Mouse (Mus musculus) embryonic facial prominence, embryonic 14.5 days (tissue): ENCODE measurements around the gene Sec61a2. TPM values are rescaled to one million over a fixed set of nuclear protein-coding genes. Genes with fewer than 3 reads are reported as not detected.

Experiments used
- ATAC-seq: fragments of 200-750 bp; cut with Nextera tagmentation; 2 replicates; pipeline ENCODE4 v1.8.0; 2017; ENCODE audit warnings: low read depth, moderate number of reproducible peaks, moderate TSS enrichment
- DNase-seq: peaks from one replicate; pipeline ENCODE4 v3.0.0-alpha.2; 2015; ENCODE audit warnings: low spot score
- H3K27ac ChIP-seq: fragments of 300-500 bp; sonication (generic); replicated peaks from 2 replicates; pipeline ENCODE4 v1.5.1; 2014; ENCODE audit warnings: low read depth, mild to moderate bottlenecking, low read length, moderate library complexity
- H3K27me3 ChIP-seq: fragments of 300-500 bp; sonication (generic); replicated peaks from 2 replicates; pipeline ENCODE4 v1.6.1; 2014; ENCODE audit warnings: low read length; ENCODE audit not compliant: control insufficient read depth, insufficient read depth
- H3K36me3 ChIP-seq: fragments of 300-500 bp; sonication (generic); 2 replicates; pipeline ENCODE4 v1.6.1; 2014; ENCODE audit warnings: low read length, mixed read lengths; ENCODE audit not compliant: control insufficient read depth, insufficient read depth
- H3K4me1 ChIP-seq: fragments of 300-500 bp; sonication (generic); 2 replicates; pipeline ENCODE4 v1.6.1; 2014; ENCODE audit warnings: antibody characterized with exemption, low read length; ENCODE audit not compliant: control insufficient read depth, insufficient read depth
- H3K4me2 ChIP-seq: fragments of 300-500 bp; sonication (generic); 2 replicates; pipeline ENCODE4 v1.6.1; 2014; ENCODE audit warnings: low read depth, mild to moderate bottlenecking, low read length, moderate library complexity, mixed read lengths
- H3K4me3 ChIP-seq: fragments of 300-500 bp; sonication (generic); 2 replicates; pipeline ENCODE4 v1.5.1; 2014; ENCODE audit warnings: low read depth, mild to moderate bottlenecking, low read length
- H3K9ac ChIP-seq: fragments of 300-500 bp; sonication (generic); 2 replicates; pipeline ENCODE4 v1.6.1; 2014; ENCODE audit warnings: low read depth, mild to moderate bottlenecking, low read length, moderate library complexity, mixed read lengths
- H3K9me3 ChIP-seq: fragments of 300-500 bp; sonication (generic); 2 replicates; pipeline ENCODE4 v1.6.1; 2016; ENCODE audit warnings: low read length; ENCODE audit not compliant: control insufficient read depth
- WGBS: fragments of 180-500 bp; shearing (Covaris S2); extraction: QIAGEN DNeasy Blood & Tissue Kit; methylation state at CpG from one replicate; pipeline ENCODE4 v1.1.7; 2014; 5-methylcytosine and 5-hydroxymethylcytosine counted together
- polyA plus RNA-seq: library from polyadenylated mRNA; unstranded; fragments of >200 nt; fragmentation: Nextera tagmentation; extraction: Ambion mirVana; gene quantifications from 2 replicates; pipeline ENCODE4 v1.2.1, GENCODE M21; 2014

The Sec61a2 gene
- polyA plus RNA-seq, 1 experiment from 2014 or later = 69.4 TPM

DNA sequence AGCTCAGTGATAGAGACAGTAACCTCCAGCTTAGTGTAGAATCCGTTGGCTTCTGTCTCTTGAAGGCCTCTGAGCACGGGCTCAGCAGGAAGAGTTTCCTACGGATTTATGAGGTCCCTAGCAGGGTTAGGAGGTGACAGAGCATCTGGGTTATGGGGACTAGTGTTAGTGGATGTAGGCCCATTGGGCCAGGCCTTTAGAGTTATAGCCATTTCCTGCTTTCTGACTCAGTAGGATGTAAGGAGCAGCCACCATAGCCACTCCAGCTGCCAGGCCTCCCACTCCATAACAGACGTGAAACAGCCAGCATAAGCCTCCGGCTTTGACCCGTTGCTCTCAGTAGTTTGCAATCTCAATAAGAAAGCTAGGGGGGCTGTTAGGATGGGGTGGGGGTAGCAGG, 40.8 kb upstream of the Sec61a2 start:
- H3K9ac ChIP-seq = no peak overlapping the region
- no peaks in the 10 kb centered on the region for H3K9me3 ChIP-seq
- H3K4me1 ChIP-seq = no peaks in the 10 kb centered on the region; the same call in 1 of the 2 replicates
- no peaks in the 10 kb centered on the region for H3K36me3 ChIP-seq
- no peak overlapping the region for H3K4me2 ChIP-seq
- H3K4me3 ChIP-seq = no peak overlapping the region
- H3K27ac ChIP-seq = no peak overlapping the region
- no peak for DNase-seq
- no peaks in the 10 kb centered on the region for H3K27me3 ChIP-seq
- no peak for ATAC-seq
- 77% methylated on average over 6 of the region's 6 CpGs for WGBS

DNA sequence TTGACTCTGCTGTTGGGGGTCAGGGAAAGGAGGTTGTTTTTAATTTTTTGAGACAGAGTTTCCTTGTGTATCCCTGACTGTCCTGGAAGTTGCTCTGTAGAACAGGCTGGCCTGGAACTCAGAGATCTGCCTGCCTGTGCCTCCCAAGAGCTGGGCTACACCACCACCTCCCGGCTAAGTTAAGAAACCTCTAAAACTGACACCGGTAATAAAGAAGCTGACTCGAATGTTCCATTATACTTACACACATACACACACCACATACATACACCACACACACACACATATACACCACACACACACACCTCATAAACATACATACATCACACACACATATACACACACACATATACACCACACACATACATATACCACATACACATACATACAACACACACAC, 39.7 kb upstream of the Sec61a2 start:
- no peak overlapping the region for H3K4me2 ChIP-seq
- H3K27me3 ChIP-seq = no peaks in the 10 kb centered on the region
- no peak overlapping the region for H3K9ac ChIP-seq
- ATAC-seq (no peak), DNase-seq (no peak)
- 89% methylated on average over 3 of the region's 3 CpGs for WGBS
- no peak overlapping the region for H3K4me3 ChIP-seq
- no peaks in the 10 kb centered on the region for H3K9me3 ChIP-seq
- H3K36me3 ChIP-seq = peaks cover 10% of the 10 kb centered on the region; the same call in 1 of the 2 replicates
- H3K27ac ChIP-seq = no peak overlapping the region
- H3K4me1 ChIP-seq = no peaks in the 10 kb centered on the region

DNA sequence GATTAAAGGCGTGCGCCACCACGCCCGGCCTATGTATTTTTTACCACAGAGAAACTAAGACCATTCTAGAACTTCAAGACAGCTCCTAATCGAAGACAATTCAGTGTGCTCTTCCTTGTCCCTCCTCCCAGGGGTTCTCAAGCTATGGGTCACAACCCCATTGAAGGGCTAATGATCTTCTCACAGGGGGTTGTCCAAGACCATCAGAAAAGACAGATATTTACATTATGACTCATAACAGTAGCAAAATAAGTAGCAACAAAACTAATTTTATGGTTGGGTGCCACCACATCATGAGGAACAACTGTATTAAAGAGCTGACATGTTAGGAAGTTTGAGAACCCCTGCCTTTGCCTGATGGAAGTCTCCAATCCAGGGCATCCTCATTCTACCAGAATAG, 36.7 kb upstream of the Sec61a2 start:
- ATAC-seq = no peak
- H3K27ac ChIP-seq = no peak overlapping the region

DNA sequence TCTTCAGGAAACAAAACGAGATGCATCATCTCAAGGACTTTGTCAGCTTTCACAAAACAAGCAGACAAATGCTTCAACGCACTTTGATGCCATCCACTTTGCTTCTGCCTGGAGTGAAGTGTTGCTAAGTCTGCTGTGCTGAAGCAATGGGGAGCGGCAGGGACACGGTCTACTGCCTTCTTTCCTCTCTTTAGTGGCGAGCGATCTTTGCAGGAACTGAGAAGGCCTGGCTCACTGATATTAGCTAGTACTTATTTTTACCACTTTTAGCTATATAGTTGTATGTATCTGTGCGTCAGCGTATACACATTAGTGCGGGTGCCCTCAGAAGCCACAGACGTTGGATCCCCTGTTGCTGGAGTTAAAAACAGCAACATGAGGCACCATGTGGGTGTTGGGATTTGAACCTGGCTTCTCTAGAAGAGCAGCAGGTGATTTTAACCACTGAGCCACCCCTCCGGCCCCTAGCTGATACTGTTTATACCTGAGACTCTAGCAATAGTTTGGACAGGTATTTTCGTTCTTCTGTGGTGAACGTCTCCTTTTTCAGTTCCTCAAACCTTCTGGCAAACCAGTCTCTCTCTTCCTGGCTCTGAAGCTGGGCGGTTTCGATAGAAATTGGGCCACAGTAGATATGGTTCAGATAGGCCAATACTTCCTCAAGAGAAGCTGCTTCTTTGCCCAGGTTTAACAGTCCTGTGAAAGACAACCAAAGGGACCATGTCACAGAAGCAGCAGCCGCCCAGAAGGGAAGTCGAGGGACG, 35.2 kb upstream of the Sec61a2 start:
- Histone ChIP-seq H3K36me3 (peaks cover 28% of the 10 kb centered on the region), H3K4me2 (no peak overlapping the region), H3K9me3 (no peaks in the 10 kb centered on the region), H3K27me3 (no peaks in the 10 kb centered on the region), H3K4me1 (no peaks in the 10 kb centered on the region), H3K27ac (no peak overlapping the region), H3K4me3 (no peak overlapping the region), H3K9ac (no peak overlapping the region)
- WGBS = 91% methylated on average over 18 of the region's 18 CpGs
- no peak for ATAC-seq
- DNase-seq = no peak

More for the DNA sequence above, 36.7 kb upstream of the Sec61a2 start:
- WGBS = 92% methylated on average over 5 of the region's 5 CpGs
- Histone ChIP-seq H3K4me2 (no peak overlapping the region), H3K4me1 (no peaks in the 10 kb centered on the region), H3K9ac (no peak overlapping the region), H3K36me3 (peaks cover 28% of the 10 kb centered on the region), H3K4me3 (no peak overlapping the region), H3K27me3 (no peaks in the 10 kb centered on the region), H3K9me3 (no peaks in the 10 kb centered on the region)
- no peak for DNase-seq

DNA sequence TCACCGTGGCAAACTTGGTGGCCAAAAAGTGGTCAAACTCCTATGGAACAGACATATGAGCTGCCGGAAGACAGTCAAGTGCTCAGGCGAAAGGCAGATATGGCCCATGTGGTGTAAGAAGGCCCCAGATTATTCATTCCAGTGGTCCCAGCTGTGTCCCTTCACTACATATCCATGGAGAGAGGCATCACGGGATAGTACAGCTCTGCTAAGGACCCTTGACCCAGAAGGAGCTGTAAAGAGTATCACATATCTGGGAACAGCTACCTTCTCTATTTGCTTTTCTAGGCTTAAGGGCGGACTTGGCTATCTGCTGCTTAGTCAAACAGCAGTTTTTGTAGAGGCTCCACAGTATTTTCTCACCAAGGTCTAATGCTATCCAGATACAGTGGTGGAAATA, 34.6 kb upstream of the Sec61a2 start:
- Histone ChIP-seq H3K9me3 (no peaks in the 10 kb centered on the region), H3K4me1 (no peaks in the 10 kb centered on the region), H3K36me3 (peaks cover 28% of the 10 kb centered on the region), H3K27me3 (no peaks in the 10 kb centered on the region), H3K27ac (no peak overlapping the region), H3K4me3 (no peak overlapping the region), H3K9ac (no peak overlapping the region), H3K4me2 (no peak overlapping the region)
- WGBS = 87% methylated on average over 5 of the region's 5 CpGs
- DNase-seq (no peak), ATAC-seq (no peak)

DNA sequence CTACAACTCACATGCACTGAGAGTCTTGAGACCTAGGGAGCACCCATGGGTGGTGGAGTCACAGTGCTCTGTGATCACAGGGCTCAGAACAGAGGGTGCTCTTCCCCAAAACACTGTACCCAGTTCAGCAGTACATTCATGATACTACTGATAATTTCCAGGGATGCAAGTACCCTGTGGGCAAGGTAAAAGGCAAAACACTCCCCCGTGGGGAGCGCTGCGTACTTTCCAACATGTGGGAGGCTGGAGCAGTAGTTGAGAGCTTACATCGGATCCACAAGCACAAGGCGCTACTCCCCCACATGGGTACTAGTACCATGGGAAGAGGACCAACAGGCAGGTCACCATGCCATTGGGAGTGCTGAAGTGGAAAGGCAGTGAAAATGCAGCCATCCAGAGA, 32.2 kb upstream of the Sec61a2 start:
- H3K4me3 ChIP-seq = no peak overlapping the region
- H3K4me2 ChIP-seq = no peak overlapping the region
- H3K4me1 ChIP-seq = no peaks in the 10 kb centered on the region
- 95% methylated on average over 5 of the region's 5 CpGs for WGBS
- ATAC-seq (no peak), DNase-seq (no peak)
- H3K9ac ChIP-seq = no peak overlapping the region
- peaks cover 28% of the 10 kb centered on the region for H3K36me3 ChIP-seq
- no peaks in the 10 kb centered on the region for H3K27me3 ChIP-seq
- H3K9me3 ChIP-seq = no peaks in the 10 kb centered on the region
- no peak overlapping the region for H3K27ac ChIP-seq

DNA sequence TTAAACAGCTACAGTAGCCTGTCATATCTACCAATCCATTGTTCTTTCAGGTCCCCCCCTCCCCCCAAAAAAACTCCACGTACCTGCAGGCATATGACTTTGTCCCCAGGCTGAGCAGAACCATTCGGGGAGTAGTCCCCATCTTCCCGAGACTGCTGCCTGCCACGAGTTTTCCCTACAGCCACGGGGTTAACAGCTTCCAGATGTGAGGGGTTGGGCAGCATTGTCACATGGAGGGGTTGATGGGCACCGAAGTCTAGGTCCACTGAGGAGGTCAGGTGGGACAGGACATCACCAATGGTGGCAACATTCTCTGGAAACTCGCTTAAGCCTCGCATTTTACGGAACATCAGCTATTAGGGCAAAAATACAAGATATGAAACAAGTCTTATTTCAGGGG, 28.6 kb upstream of the Sec61a2 start:
- no peak for ATAC-seq
- 50% methylated on average over 9 of the region's 9 CpGs for WGBS
- Histone ChIP-seq H3K4me3 (no peak overlapping the region), H3K9ac (no peak overlapping the region), H3K27me3 (no peaks in the 10 kb centered on the region), H3K4me2 (no peak overlapping the region), H3K27ac (no peak overlapping the region), H3K36me3 (peaks cover 36% of the 10 kb centered on the region), H3K4me1 (no peaks in the 10 kb centered on the region), H3K9me3 (no peaks in the 10 kb centered on the region)
- DNase-seq = no peak

DNA sequence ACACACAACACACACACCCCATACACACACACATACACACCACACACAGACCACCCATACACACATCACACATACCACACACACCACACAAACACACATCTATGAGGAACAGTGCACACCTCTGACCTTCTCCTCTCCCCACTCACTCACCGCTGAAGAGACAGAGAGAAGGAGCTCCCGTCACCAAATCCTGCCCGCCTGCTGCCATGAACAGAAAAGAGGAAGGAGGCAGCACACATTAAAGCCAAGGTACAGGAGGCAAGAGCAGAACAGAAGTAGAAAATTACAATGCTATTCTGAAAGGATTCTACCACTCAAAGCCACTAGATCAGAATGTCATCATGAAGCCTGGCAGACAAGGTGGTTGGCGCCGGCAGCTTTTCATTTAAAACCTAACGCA, 27.6 kb upstream of the Sec61a2 start:
- no peak overlapping the region for H3K9ac ChIP-seq
- peaks cover 33% of the 10 kb centered on the region for H3K36me3 ChIP-seq
- H3K4me3 ChIP-seq = no peak overlapping the region
- no peaks in the 10 kb centered on the region for H3K27me3 ChIP-seq
- H3K4me1 ChIP-seq = no peaks in the 10 kb centered on the region
- DNase-seq (no peak), ATAC-seq (no peak)
- H3K27ac ChIP-seq = no peak overlapping the region
- WGBS = 93% methylated on average over 6 of the region's 6 CpGs
- no peaks in the 10 kb centered on the region for H3K9me3 ChIP-seq
- H3K4me2 ChIP-seq = no peak overlapping the region

DNA sequence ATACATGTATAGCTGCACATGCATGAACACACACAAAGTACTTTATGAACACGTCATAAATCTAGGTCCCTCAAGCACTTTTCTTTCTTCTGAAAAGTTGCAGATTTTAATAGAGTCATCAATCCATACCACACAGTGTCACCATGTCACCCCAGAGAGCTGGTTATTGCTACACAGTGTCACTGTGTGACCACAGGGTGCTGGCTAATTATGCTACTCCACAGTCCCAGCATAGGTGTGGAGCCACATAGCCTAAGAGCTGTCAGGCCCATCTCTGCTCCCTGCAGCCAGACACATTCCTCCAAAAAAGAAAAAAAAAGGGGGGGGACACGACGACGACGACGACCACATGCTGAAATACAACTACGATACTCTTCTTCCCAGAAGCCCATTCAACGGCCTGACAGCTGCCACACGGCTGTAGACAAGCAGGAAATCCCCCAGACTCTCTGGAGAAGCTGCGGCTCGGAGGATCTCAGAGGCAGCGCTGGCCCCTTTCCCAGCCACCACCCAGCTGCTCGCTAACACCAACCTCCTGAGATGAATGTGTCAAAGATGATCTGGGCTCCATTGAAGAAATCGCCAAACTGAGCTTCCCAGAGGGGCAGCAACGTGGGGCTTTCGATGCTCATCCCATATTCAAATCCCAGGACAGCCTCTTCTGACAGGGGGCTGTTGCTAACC, 16.2 kb upstream of the Sec61a2 start:
- Histone ChIP-seq H3K4me2 (no peak overlapping the region), H3K4me1 (no peaks in the 10 kb centered on the region), H3K9ac (no peak overlapping the region), H3K36me3 (peaks cover 12% of the 10 kb centered on the region; the same call in 1 of the 2 replicates), H3K27ac (no peak overlapping the region), H3K4me3 (no peak overlapping the region), H3K27me3 (no peaks in the 10 kb centered on the region), H3K9me3 (no peaks in the 10 kb centered on the region)
- ATAC-seq (no peak), DNase-seq (peak; percentile 75)
- WGBS = 53% methylated on average over 16 of the region's 16 CpGs
